Mouse (Mus musculus) embryonic fibroblast, embryonic 13.5 days (primary cell): Measurements from ENCODE around the gene Atp13a3. TPM values are rescaled to one million over a fixed set of nuclear protein-coding genes. Genes with fewer than 3 reads are reported as not detected.
"Not testable (repeated sequence)": the region's sequence is repeated elsewhere in the genome, so short reads cannot be mapped to it uniquely, and the experiment has no call there.

ENCODE experiments used
- H3K27ac ChIP-seq: 2 replicates; pipeline ENCODE4 v1.5.1; 2012; ENCODE audit warnings: low read length, control low read depth, inconsistent platforms; ENCODE audit not compliant: insufficient read depth
- H3K4me1 ChIP-seq: 2 replicates; pipeline ENCODE4 v1.6.1; 2011; ENCODE audit warnings: low read length; ENCODE audit not compliant: control insufficient read depth, insufficient read depth
- H3K4me3 ChIP-seq: 2 replicates; pipeline ENCODE4 v1.5.1; 2011; ENCODE audit warnings: mild to moderate bottlenecking, control low read depth, low read length; ENCODE audit not compliant: insufficient read depth
- CTCF ChIP-seq: IDR thresholded peaks from 2 replicates; pipeline ENCODE4 v1.5.1; 2011; ENCODE audit warnings: mild to moderate bottlenecking, control low read depth, low read length, moderate library complexity, borderline replicate concordance; ENCODE audit not compliant: insufficient read depth
- POLR2A ChIP-seq: IDR thresholded peaks from 2 replicates; pipeline ENCODE4 v1.6.1; 2011; ENCODE audit warnings: low read depth, mild to moderate bottlenecking, control low read depth, low read length, moderate library complexity
- polyA plus RNA-seq: library from polyadenylated mRNA; stranded (reverse); fragments of >200 nt; gene quantifications from 2 replicates; pipeline ENCODE4 v1.2.4, GENCODE M21; 2011; ENCODE audit warnings: low read depth; ENCODE audit not compliant: missing spikeins, insufficient read length

The Atp13a3 gene
- 103 and 135 TPM in 2 replicates for polyA plus RNA-seq

- H3K4me3 ChIP-seq: no peak within 1 kb of the TSS
- H3K27ac ChIP-seq: no peak within 1 kb of the TSS
- TF ChIP-seq POLR2A: no peak
- TF ChIP-seq CTCF: no peak
- H3K4me1 ChIP-seq: no peaks in the 10 kb centered on the region
These were observed at the start of gene Atp13a3 for GRCm38 (mm10) chr16:30405925-30406670. Atp13a3 (minus strand) TSS chr16:30405975.

DNA sequence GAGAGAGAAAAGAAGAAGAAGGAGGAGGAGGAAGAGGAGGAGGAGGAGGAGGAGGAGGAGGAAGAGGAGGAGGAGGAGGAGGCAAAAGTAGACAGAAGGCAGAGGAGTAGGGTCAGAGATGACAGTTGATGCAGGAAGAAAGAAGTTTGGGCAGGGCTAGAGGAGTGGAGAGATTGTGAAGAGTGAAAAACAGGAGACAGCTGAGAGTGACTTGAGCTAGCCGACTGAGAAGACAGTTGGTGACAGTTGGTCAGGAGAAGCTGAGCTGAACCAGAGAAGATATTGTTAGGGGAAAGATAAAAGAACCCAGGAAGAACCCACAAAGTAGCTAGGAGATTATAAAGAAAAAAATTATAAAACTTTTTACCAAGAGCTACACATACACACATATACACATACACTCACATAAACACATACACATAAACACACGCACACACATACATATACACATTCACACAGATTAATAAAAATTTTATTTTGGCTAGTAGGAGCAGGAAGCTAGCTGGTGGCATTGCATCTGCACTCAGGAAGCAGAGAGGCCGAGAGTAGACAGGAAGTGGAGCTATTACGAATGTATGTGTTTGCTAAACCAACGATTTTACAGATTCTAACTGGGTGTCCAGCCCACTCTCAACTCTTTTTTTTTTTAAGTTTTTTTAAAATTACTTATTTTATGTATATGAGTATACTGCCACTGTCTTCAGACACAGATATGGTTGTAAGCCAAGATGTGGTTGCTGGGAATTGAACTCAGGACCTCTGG, 47.6 kb upstream of the Atp13a3 start:
- no peak overlapping the region for H3K4me3 ChIP-seq
- H3K4me1 ChIP-seq: no peaks in the 10 kb centered on the region
- no peak overlapping the region for H3K27ac ChIP-seq
- TF ChIP-seq CTCF (no peak), POLR2A (no peak)

GRCm38 (mm10) chr16:30451174-30451573, 45.4 kb upstream of the Atp13a3 start:
- H3K27ac ChIP-seq, H3K4me1 ChIP-seq, H3K4me3 ChIP-seq: not testable (repeated sequence)

GRCm38 (mm10) chr16:30449017-30449416, 43.2 kb upstream of the Atp13a3 start:
- TF ChIP-seq POLR2A: no peak
- TF ChIP-seq CTCF: no peak
- no peak overlapping the region for H3K27ac ChIP-seq

GRCm38 (mm10) chr16:30448169-30448568, 42.4 kb upstream of the Atp13a3 start:
- TF ChIP-seq CTCF (no peak), POLR2A (no peak)

More at GRCm38 (mm10) chr16:30449017-30449416, 43.2 kb upstream of the Atp13a3 start:
- Histone ChIP-seq H3K4me1 (no peaks in the 10 kb centered on the region), H3K4me3 (no peak overlapping the region)

GRCm38 (mm10) chr16:30447642-30448041, 41.9 kb upstream of the Atp13a3 start:
- TF ChIP-seq POLR2A (no peak), CTCF (no peak)
- Histone ChIP-seq H3K4me1 (no peaks in the 10 kb centered on the region; the same call in 1 of the 2 replicates), H3K27ac (no peak overlapping the region), H3K4me3 (no peak overlapping the region)

More at GRCm38 (mm10) chr16:30448169-30448568, 42.4 kb upstream of the Atp13a3 start:
- Histone ChIP-seq H3K4me1 (no peaks in the 10 kb centered on the region), H3K4me3 (no peak overlapping the region), H3K27ac (no peak overlapping the region)

- TF ChIP-seq CTCF: no peak
- no peak for TF ChIP-seq POLR2A
- Histone ChIP-seq H3K4me3 (no peak overlapping the region), H3K27ac (peak overlapping the region; percentile 14; the same call in 1 of the 2 replicates), H3K4me1 (peaks cover 6% of the 10 kb centered on the region; the same call in 1 of the 2 replicates)
These were observed 37.6 kb upstream of the Atp13a3 start for GRCm38 (mm10) chr16:30443411-30443810.

DNA sequence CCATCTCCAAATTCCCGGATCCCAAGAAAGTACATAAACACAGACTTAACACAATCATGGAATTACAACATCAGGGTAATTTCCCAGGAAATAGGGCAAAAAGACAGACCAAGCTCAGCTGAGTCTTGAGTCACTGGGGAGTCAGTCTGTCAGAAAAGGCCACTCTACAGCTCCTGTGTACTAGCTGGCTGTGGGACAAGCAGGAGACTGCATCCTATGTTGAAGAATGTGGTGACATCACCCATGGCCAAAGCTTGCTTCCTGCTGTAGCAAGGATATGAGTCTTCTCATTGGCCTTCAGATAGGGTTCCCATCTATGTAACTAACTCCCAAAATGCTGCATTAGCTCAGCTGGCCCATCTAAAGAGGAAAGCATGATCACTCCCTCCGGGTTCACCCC, 36.7 kb upstream of the Atp13a3 start:
- Histone ChIP-seq H3K4me3 (no peak overlapping the region), H3K4me1 (peaks cover 6% of the 10 kb centered on the region; the same call in 1 of the 2 replicates), H3K27ac (no peak overlapping the region)
- TF ChIP-seq POLR2A (no peak), CTCF (no peak)

DNA sequence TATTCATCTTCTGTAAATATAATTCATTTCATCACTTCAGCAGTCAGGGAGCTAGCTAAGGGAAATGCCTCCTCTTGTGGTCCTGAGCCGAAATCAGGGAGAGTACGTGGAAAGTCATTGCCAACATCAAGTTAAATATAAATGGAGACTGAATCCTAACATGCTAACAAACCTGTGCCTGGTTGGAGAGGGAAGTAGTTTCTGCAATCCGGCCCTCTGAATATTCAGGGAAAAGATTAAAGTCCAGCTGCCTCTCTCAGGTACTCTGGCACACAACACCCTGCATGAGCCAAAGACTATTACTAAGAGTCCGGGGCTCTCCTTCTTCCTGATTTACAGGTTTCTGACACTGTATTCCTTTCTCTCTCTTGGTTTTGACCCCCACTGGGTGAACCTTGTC, 35.6 kb upstream of the Atp13a3 start:
- TF ChIP-seq CTCF (no peak), POLR2A (no peak)
- H3K4me3 ChIP-seq: no peak overlapping the region

GRCm38 (mm10) chr16:30439841-30440240, 34.1 kb upstream of the Atp13a3 start:
- Histone ChIP-seq H3K4me3 (no peak overlapping the region), H3K27ac (peak overlapping the region; percentile 88), H3K4me1 (peaks cover 9% of the 10 kb centered on the region; the same call in 1 of the 2 replicates)
- TF ChIP-seq CTCF (no peak), POLR2A (no peak)

More for the DNA sequence above, 35.6 kb upstream of the Atp13a3 start:
- peaks cover 6% of the 10 kb centered on the region; the same call in 1 of the 2 replicates for H3K4me1 ChIP-seq
- H3K27ac ChIP-seq: no peak overlapping the region
